Mouse (Mus musculus) myocyte (in vitro differentiated cells): Measurements from ENCODE around the gene H1foo. TPM values are rescaled to one million over a fixed set of nuclear protein-coding genes. Genes with fewer than 3 reads are reported as not detected.

ENCODE experiments used
- H3K27me3 ChIP-seq: one replicate; pipeline ENCODE4 v1.6.1; 2011; ENCODE audit not compliant: control insufficient read depth, insufficient read depth, insufficient read length
- H3K36me3 ChIP-seq: one replicate; pipeline ENCODE4 v1.6.1; 2011; ENCODE audit not compliant: control insufficient read depth, insufficient read depth
- H3K4me2 ChIP-seq: one replicate; pipeline ENCODE4 v1.6.1; 2011; ENCODE audit warnings: low read depth, control low read depth
- H3K4me3 ChIP-seq: one replicate; pipeline ENCODE4 v1.5.1; 2011; ENCODE audit warnings: mild to moderate bottlenecking, control low read depth, moderate library complexity
- H3K79me2 ChIP-seq: one replicate; pipeline ENCODE4 v1.6.1; 2011; ENCODE audit not compliant: control insufficient read depth, insufficient read depth
- H3ac ChIP-seq: one replicate; pipeline ENCODE4 v1.6.1; 2011; ENCODE audit not compliant: control insufficient read depth, insufficient read length
- CEBPB ChIP-seq: IDR thresholded peaks from 2 replicates; pipeline ENCODE4 v1.6.1; 2011; ENCODE audit warnings: mild to moderate bottlenecking, moderate library complexity; ENCODE audit not compliant: poor library complexity, insufficient read depth, severe bottlenecking
- E2F4 ChIP-seq: IDR thresholded peaks from one replicate; pipeline ENCODE4 v1.6.1; 2011; ENCODE audit warnings: mild to moderate bottlenecking, control low read depth, moderate library complexity; ENCODE audit not compliant: insufficient read depth
- MAX ChIP-seq: IDR thresholded peaks from one replicate; pipeline ENCODE4 v1.6.1; 2011; ENCODE audit warnings: low read depth, mild to moderate bottlenecking, control low read depth
- MYOD1 ChIP-seq, 3 experiments: IDR thresholded peaks; one replicate each; pipeline ENCODE4 v1.6.1; 2011; ENCODE audit warnings: control low read depth in 2 of 3, low read depth in 2 of 3, mild to moderate bottlenecking in 2 of 3, moderate library complexity in 1 of 3; ENCODE audit not compliant: insufficient read length in 2 of 3, control insufficient read depth in 1 of 3
- MYOG ChIP-seq, 3 experiments: IDR thresholded peaks; one replicate each; pipeline ENCODE4 v1.6.1; 2011; ENCODE audit warnings: control low read depth in 2 of 3, low read depth in 2 of 3, mild to moderate bottlenecking in 2 of 3; ENCODE audit not compliant: insufficient read length in 2 of 3, control insufficient read depth in 1 of 3, insufficient read depth in 1 of 3
- POLR2A ChIP-seq: IDR thresholded peaks from one replicate; pipeline ENCODE4 v1.6.1; 2011; ENCODE audit warnings: low read depth, mild to moderate bottlenecking, control low read depth, moderate library complexity; ENCODE audit not compliant: insufficient read length
- POLR2AphosphoS2 ChIP-seq: IDR thresholded peaks from one replicate; pipeline ENCODE4 v1.6.1; 2011; ENCODE audit warnings: low read depth, control low read depth; ENCODE audit not compliant: insufficient read length
- REST ChIP-seq: IDR thresholded peaks from one replicate; pipeline ENCODE4 v1.6.1; 2011; ENCODE audit warnings: mild to moderate bottlenecking, control low read depth, moderate library complexity; ENCODE audit not compliant: insufficient read depth, insufficient read length
- SRF ChIP-seq: IDR thresholded peaks from one replicate; pipeline ENCODE4 v1.6.1; 2011; ENCODE audit warnings: low read depth; ENCODE audit not compliant: control insufficient read depth, insufficient read length
- TCF12 ChIP-seq: IDR thresholded peaks from one replicate; pipeline ENCODE4 v1.6.1; 2011; ENCODE audit warnings: mild to moderate bottlenecking, control low read depth; ENCODE audit not compliant: poor library complexity, insufficient read depth, severe bottlenecking
- TCF3 ChIP-seq: IDR thresholded peaks from one replicate; pipeline ENCODE4 v1.6.1; 2011; ENCODE audit warnings: low read depth, control low read depth; ENCODE audit not compliant: insufficient read length
- USF1 ChIP-seq: IDR thresholded peaks from one replicate; pipeline ENCODE4 v1.6.1; 2011; ENCODE audit warnings: low read depth, mild to moderate bottlenecking, control low read depth, moderate library complexity
- polyA plus RNA-seq: library from polyadenylated mRNA; unstranded; fragments of >200 nt; fragmentation: generic; extraction: Trizol; gene quantifications from one replicate; pipeline ENCODE4 v1.2.1, GENCODE M21; 2012; ENCODE audit warnings: missing spikeins

H1foo gene
- polyA plus RNA-seq, 1 experiment, result not detected

DNA sequence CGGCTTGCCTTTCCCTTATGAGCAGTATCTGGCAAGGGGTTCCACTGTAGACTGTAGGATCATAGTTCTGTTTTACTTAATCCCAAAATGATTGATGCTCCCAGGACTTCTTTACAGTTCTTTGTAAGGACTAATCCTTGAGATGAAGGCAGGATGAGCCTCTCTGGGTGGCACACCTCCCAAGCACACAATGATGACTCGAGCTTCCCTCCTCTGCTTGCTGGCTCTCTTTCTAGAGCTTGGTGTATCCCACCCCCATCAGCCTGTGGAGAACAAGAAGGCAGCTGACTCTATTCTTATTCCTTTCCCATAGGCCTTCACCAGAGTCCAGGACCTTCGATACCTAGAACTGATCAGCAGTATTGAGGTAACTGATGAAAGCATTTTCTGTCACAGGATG, 42.2 kb upstream of the H1foo start:
- Histone ChIP-seq H3ac (no peak overlapping the region), H3K4me3 (no peak overlapping the region), H3K79me2 (no peaks in the 10 kb centered on the region), H3K27me3 (no peaks in the 10 kb centered on the region), H3K36me3 (no peaks in the 10 kb centered on the region), H3K4me2 (no peak overlapping the region)
- no peak for TF ChIP-seq MYOG (IDR thresholded peaks at IDR 0.05; ENCODE audit: control insufficient read depth in 1 of 3, insufficient read depth in 1 of 3, insufficient read length in 2 of 3, low read depth in 2 of 3)
- TF ChIP-seq USF1, result no peak
- no peak for TF ChIP-seq TCF3
- TF ChIP-seq TCF12, result no peak
- no peak for TF ChIP-seq POLR2A
- TF ChIP-seq CEBPB, result no peak
- no peak for TF ChIP-seq E2F4
- TF ChIP-seq REST, result no peak
- no peak for TF ChIP-seq MAX
- no peak for TF ChIP-seq SRF

DNA sequence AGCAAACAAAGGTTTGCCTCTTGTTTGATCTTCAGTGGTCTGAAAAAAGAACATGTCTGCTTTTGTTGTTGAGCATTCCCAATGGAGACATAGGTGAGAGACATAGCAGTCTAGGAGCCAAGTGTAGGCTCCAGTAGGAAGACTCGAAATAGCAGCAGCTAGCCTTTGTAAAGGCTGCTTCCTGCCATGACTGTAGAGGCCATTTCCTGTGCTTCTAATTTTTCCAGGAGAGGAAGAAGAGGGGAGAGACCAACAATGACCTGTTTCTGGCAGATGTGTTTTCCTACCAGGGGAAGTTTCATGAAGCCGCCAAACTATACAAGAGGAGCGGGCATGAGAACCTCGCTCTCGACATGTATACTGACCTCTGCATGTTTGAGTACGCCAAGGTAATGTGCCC, 39.2 kb upstream of the H1foo start:
- H3K4me2 ChIP-seq, result no peak overlapping the region
- no peaks in the 10 kb centered on the region for H3K27me3 ChIP-seq
- H3K79me2 ChIP-seq, result no peaks in the 10 kb centered on the region
- H3ac ChIP-seq, result no peak overlapping the region
- TF ChIP-seq USF1 (no peak), MAX (no peak), TCF3 (no peak), MYOG (IDR thresholded peaks at IDR 0.05; ENCODE audit: control insufficient read depth in 1 of 3, insufficient read depth in 1 of 3, insufficient read length in 2 of 3, low read depth in 2 of 3) (no peak), E2F4 (no peak), POLR2AphosphoS2 (no peak), REST (no peak), SRF (no peak), CEBPB (no peak), TCF12 (no peak), POLR2A (no peak), MYOD1 (IDR thresholded peaks at IDR 0.05; ENCODE audit: control insufficient read depth in 1 of 3, insufficient read length in 2 of 3, low read depth in 2 of 3) (no peak)
- H3K36me3 ChIP-seq, result no peaks in the 10 kb centered on the region
- no peak overlapping the region for H3K4me3 ChIP-seq

DNA sequence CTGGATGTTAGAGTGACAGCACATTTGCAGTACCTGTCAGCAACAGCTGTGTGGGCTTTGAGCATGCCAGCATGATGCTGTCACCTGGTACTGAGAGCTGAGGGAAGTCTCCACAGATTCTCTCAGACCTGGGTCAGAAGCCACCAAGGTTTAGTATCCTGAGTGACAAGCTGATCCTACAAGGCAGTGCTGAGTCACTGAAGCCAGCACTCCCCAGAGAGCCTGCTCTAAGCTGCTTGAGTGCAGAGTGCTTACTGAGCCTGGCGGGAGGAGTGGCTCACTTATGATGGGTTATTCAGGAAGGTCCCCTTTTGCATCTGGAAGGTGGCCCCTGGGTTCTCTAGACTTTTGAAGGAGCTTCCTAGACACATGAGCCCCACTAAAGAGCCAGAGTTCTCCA, 38.3 kb upstream of the H1foo start:
- H3K4me3 ChIP-seq, result no peak overlapping the region
- no peaks in the 10 kb centered on the region for H3K36me3 ChIP-seq
- H3K4me2 ChIP-seq, result no peak overlapping the region
- H3K27me3 ChIP-seq, result no peaks in the 10 kb centered on the region
- TF ChIP-seq SRF (no peak), TCF12 (no peak), USF1 (no peak), MYOD1 (IDR thresholded peaks at IDR 0.05; ENCODE audit: control insufficient read depth in 1 of 3, insufficient read length in 2 of 3, low read depth in 2 of 3) (peak in 1 of 3 experiments; percentile 37), POLR2AphosphoS2 (no peak), MAX (no peak), REST (no peak), MYOG (IDR thresholded peaks at IDR 0.05; ENCODE audit: control insufficient read depth in 1 of 3, insufficient read depth in 1 of 3, insufficient read length in 2 of 3, low read depth in 2 of 3) (no peak)
- H3K79me2 ChIP-seq, result no peaks in the 10 kb centered on the region
- H3ac ChIP-seq, result no peak overlapping the region

DNA sequence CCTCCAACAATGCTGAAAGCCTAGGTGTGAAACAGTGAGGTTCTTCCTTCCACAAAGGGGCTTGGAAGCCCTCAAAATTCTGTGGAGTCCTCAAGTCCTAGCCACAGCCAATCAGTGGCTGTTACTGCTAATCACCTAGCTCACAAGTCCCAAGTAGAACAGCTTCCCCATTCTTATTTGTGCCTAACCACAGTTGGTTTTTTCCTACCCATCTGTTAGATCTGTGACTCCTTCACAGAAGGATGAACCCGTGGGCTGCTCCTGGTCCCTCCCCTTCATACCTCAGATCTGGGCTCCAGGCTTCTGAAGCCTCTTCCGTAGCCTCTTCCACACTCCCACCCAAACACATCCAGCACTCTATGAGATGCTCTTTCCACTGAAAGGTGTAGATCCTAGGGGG, 37.9 kb upstream of the H1foo start:
- Histone ChIP-seq H3K4me3 (no peak overlapping the region), H3K4me2 (no peak overlapping the region), H3K79me2 (no peaks in the 10 kb centered on the region), H3K27me3 (no peaks in the 10 kb centered on the region), H3K36me3 (no peaks in the 10 kb centered on the region), H3ac (no peak overlapping the region)
- TF ChIP-seq MAX (no peak), REST (no peak), TCF12 (no peak), TCF3 (no peak), USF1 (no peak), MYOG (IDR thresholded peaks at IDR 0.05; ENCODE audit: control insufficient read depth in 1 of 3, insufficient read depth in 1 of 3, insufficient read length in 2 of 3, low read depth in 2 of 3) (no peak)

DNA sequence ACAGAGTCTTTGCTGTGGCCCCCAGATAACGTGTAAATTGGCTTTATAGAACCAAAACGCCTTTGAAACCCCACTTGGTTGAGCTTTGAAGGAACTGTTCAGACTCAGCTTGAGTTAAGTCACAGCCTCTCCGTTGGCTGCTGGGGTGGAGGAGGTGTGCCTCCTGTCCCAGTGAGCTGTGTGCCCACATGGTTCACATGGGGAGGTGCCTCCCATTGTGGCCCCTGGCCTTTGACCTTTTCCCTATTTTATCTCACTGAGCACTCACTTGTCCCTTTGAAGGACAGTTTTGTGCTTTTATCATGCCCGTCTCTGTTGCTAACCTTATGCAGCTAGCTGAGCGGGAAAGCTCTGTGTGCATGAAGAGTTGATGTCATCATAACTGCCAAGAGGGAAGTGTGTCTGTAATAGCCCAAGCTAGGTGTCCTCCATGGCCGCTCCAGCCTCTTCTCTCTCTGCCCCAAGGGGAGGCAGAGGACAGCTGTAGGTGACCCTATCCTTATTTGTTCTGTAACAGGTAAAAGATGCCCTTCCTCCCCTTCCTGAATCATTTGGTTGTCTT, 36.2 kb upstream of the H1foo start:
- Histone ChIP-seq H3K79me2 (no peaks in the 10 kb centered on the region), H3K4me3 (no peak overlapping the region), H3K4me2 (no peak overlapping the region), H3K36me3 (no peaks in the 10 kb centered on the region), H3K27me3 (no peaks in the 10 kb centered on the region), H3ac (no peak overlapping the region)
- TF ChIP-seq MAX (no peak), USF1 (no peak), POLR2A (no peak), TCF3 (no peak), MYOG (IDR thresholded peaks at IDR 0.05; ENCODE audit: control insufficient read depth in 1 of 3, insufficient read depth in 1 of 3, insufficient read length in 2 of 3, low read depth in 2 of 3) (no peak), SRF (no peak), REST (no peak)
